ENCODE assay signal across 20 mouse cellular contexts in the genomic region with DNA sequence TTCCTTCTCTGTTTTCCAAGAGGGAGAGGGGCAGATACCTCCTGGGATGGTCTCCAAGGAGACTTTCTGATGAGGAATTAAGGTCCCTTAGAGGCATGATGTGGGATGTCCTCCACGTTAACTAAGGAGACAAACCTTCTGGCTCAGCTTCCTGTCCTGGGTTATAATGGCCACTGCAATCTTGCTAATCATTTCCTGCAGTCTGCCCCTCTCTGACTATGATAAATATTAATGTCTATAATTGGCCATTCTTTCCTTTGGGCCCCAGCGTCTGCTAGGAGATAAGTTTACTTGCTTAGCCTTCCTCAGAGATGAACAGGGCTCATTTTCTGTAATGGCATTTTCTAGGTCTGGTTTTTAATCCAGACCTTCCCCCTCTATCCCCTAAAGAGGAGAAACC. TPM values are rescaled to one million over a fixed set of nuclear protein-coding genes. Genes with fewer than 3 reads are reported as not detected.
A peak's percentile ranks its signal among the peaks of the same experiment; 100 is the strongest.
DNase-seq lines count a peak whose midpoint lies in the region; ATAC-seq lines count a peak whose summit lies in the region.
"Had no signal": no experiment of that assay in that cellular context is flagged by ENCODE, and none has a peak within 500 bp of the region (broad histone marks: within the 10 kb centered on the region; RNA-seq: fewer than 3 reads in every experiment).

No protein-coding gene starts in this region.

- no peaks in the 10 kb centered on the region for H3K27me3 ChIP-seq in liver, embryonic 11.5 days (replicated peaks; ENCODE audit: control insufficient read depth, insufficient read depth, low read length)
- no peaks in the 10 kb centered on the region for H3K27me3 ChIP-seq in limb, embryonic 10.5 days (ENCODE audit: low read depth, poor library complexity, severe bottlenecking)
- H3K27me3 ChIP-seq: heart, embryonic 15.5 days; limb, embryonic 15.5 days; midbrain, embryonic 13.5 days had no signal

- no peak overlapping the region; the same call in 1 of the 2 replicates for H3K27ac ChIP-seq in liver, embryonic 11.5 days (ENCODE audit: low read depth, low read length)
- peak overlapping the region; percentile 5; the same call in 1 of the 2 replicates for H3K27ac ChIP-seq in limb, embryonic 10.5 days
- H3K27ac ChIP-seq: heart, embryonic 15.5 days; hindbrain, embryonic 14.5 days; limb, embryonic 15.5 days; macrophage; midbrain, embryonic 13.5 days had no signal

- H3K9ac ChIP-seq in liver, embryonic 11.5 days (ENCODE audit: low read depth, low read length): no peak overlapping the region
- H3K9ac ChIP-seq: heart, embryonic 15.5 days; hindbrain, embryonic 14.5 days; limb, embryonic 15.5 days; midbrain, embryonic 13.5 days had no signal

- peak; percentile 58 for ATAC-seq in liver, embryonic 11.5 days (replicated peaks; ENCODE audit: low FRiP score)
- peak; percentile 51 for ATAC-seq in megakaryocyte-erythroid progenitor cell, adult 5-6 weeks (replicated peaks; ENCODE audit: low FRiP score, low TSS enrichment, poor library complexity, severe bottlenecking)
- ATAC-seq: inflammation-experienced regulatory T-cells, adult 6 months; midbrain, embryonic 13.5 days had no signal

- no peak overlapping the region for H3K4me2 ChIP-seq in liver, embryonic 11.5 days
- H3K4me2 ChIP-seq: heart, embryonic 15.5 days; hindbrain, embryonic 14.5 days; limb, embryonic 15.5 days; midbrain, embryonic 13.5 days had no signal

- 20% methylated on average over 2 of the region's 2 CpGs for WGBS in liver, embryonic 11.5 days
- 51% methylated on average over 2 of the region's 2 CpGs for WGBS in limb, embryonic 10.5 days

- no peaks in the 10 kb centered on the region for H3K36me3 ChIP-seq in liver, embryonic 11.5 days (ENCODE audit: control insufficient read depth, insufficient read depth, low read length)
- H3K36me3 ChIP-seq in limb, embryonic 10.5 days: no peaks in the 10 kb centered on the region
- H3K36me3 ChIP-seq: heart, embryonic 15.5 days; limb, embryonic 15.5 days; midbrain, embryonic 13.5 days had no signal

- no peak for DNase-seq in liver, embryonic 11.5 days (ENCODE audit: low spot score)
- DNase-seq in liver: no peak
- peak; percentile 21 for DNase-seq in MEL-GATA-1-ER (ENCODE audit: extremely low read depth, low read depth)
- no peak for DNase-seq in limb, embryonic 10.5 days (ENCODE audit: low spot score)
- no peak for DNase-seq in embryo, embryonic 11 days
- DNase-seq in spleen, postnatal 14 days (ENCODE audit: low spot score in 2 of 2): no peak
- DNase-seq: adrenal gland, postnatal 25 days; cerebellum, adult 9-10 months; heart, postnatal 36 days; kidney, postnatal 4 days; layer of hippocampus, adult 9-11 months; lung, adult 2 months; right cerebral cortex, postnatal 14 days had no signal

- H3K4me1 ChIP-seq in liver, embryonic 11.5 days (replicated peaks; ENCODE audit: control insufficient read depth, insufficient read depth, low read length): peaks cover 14% of the 10 kb centered on the region
- peaks cover 39% of the 10 kb centered on the region for H3K4me1 ChIP-seq in limb, embryonic 10.5 days
- H3K4me1 ChIP-seq: midbrain, embryonic 13.5 days had no signal

- H3K4me3 ChIP-seq in liver, embryonic 11.5 days (ENCODE audit: low read depth, low read length): no peak overlapping the region
- no peak overlapping the region for H3K4me3 ChIP-seq in limb, embryonic 10.5 days
- H3K4me3 ChIP-seq: heart, embryonic 15.5 days; limb, embryonic 15.5 days; midbrain, embryonic 13.5 days had no signal

- H3K9me3 ChIP-seq in liver, embryonic 11.5 days (ENCODE audit: control insufficient read depth, low read length): no peaks in the 10 kb centered on the region
- H3K9me3 ChIP-seq in limb, embryonic 10.5 days (replicated peaks): no peaks in the 10 kb centered on the region
- H3K9me3 ChIP-seq: heart, embryonic 15.5 days; limb, embryonic 15.5 days; midbrain, embryonic 13.5 days had no signal

RNA-seq across cellular contexts. Expression of a gene that starts 29.7 kb away (rescaled TPM):
- 8.9 and 10.3 TPM in 2 replicates for polyA plus RNA-seq in liver, embryonic 11.5 days (2014; fragmentation: Nextera tagmentation; extraction: Ambion mirVana)
- polyA plus RNA-seq in limb, embryonic 10.5 days (2016; fragmentation: Nextera tagmentation; extraction: Ambion mirVana): 4.2 and 5.1 TPM in 2 replicates
- not detected in 2 replicates for total RNA-seq in megakaryocyte-erythroid progenitor cell, adult 5-6 weeks (2014; fragmentation: Nextera tagmentation)
- not detected in 2 replicates for total RNA-seq in megakaryocyte-erythroid progenitor cell, adult 5-6 weeks (2017)
- polyA plus RNA-seq: macrophage had no signal

RNA-seq across cellular contexts. Expression of a gene that starts 53.1 kb away (rescaled TPM):
- 5.3 and 6.4 TPM in 2 replicates for polyA plus RNA-seq in liver, embryonic 11.5 days (2014; fragmentation: Nextera tagmentation; extraction: Ambion mirVana)
- polyA plus RNA-seq in limb, embryonic 10.5 days (2016; fragmentation: Nextera tagmentation; extraction: Ambion mirVana): 4.0 and 4.2 TPM in 2 replicates
- 1.9 TPM in 1 of 2 replicates, not detected in the other for total RNA-seq in megakaryocyte-erythroid progenitor cell, adult 5-6 weeks (2014; fragmentation: Nextera tagmentation)
- 0.15 TPM in 1 of 2 replicates, not detected in the other for total RNA-seq in megakaryocyte-erythroid progenitor cell, adult 5-6 weeks (2017)
- polyA plus RNA-seq: inflammation-experienced regulatory T-cells, adult 6 months had no signal
